ENCODE assay signal across 1 mouse cellular context in genomic region chr7:45509912-45510787, GRCm38 (mm10).
TF ChIP-seq lines count a peak whose summit lies in the region.

Gene Nucb1 (minus strand): TSS chr7:45510406.

TF ChIP-seq in CH12.LX, 34 proteins besides CTCF, POLR2A, EP300 and RAD21 (continued from another document):
- TF ChIP-seq POLR2AphosphoS2 (IDR thresholded peaks at IDR 0.05; ENCODE audit: low read depth, low read length) (no peak), ZKSCAN1 (IDR thresholded peaks at IDR 0.05; ENCODE audit: borderline replicate concordance, low read depth, low read length) (no peak), ZC3H11A (IDR thresholded peaks at IDR 0.05; ENCODE audit: low read depth, low read length) (no peak), SIN3A (IDR thresholded peaks at IDR 0.05; ENCODE audit: low read length) (peak; percentile 75), CHD2 (IDR thresholded peaks at IDR 0.05; ENCODE audit: low read length) (peak; percentile 89), TCF12 (IDR thresholded peaks at IDR 0.05; ENCODE audit: low read depth, low read length) (peak; percentile 81), MXI1 (IDR thresholded peaks at IDR 0.05; ENCODE audit: low read depth, low read length) (peak; percentile 63; the same call in 1 of the 2 replicates), KAT2A (IDR thresholded peaks at IDR 0.05; ENCODE audit: insufficient replicate concordance, low read length) (peak; percentile 88; the same call in 1 of the 2 replicates), IRF4 (IDR thresholded peaks at IDR 0.05; ENCODE audit: low read depth, low read length) (0 out of 2 replicates have a peak, but pooled peaks have one; percentile 20), ELF1 (IDR thresholded peaks at IDR 0.05; ENCODE audit: low read depth, low read length) (peak; percentile 86; the same call in 1 of the 2 replicates), ETS1 (conservative IDR thresholded peaks at IDR 0.05; ENCODE audit: low read depth, low read length) (no peak), USF2 (conservative IDR thresholded peaks at IDR 0.05; ENCODE audit: low read depth, low read length) (no peak), E2F4 (IDR thresholded peaks at IDR 0.05; ENCODE audit: insufficient replicate concordance, low read depth, low read length) (no peak), BHLHE40 (IDR thresholded peaks at IDR 0.05; ENCODE audit: low read depth, low read length) (no peak; the same call in none of the 2 replicates), NRF1 (IDR thresholded peaks at IDR 0.05; ENCODE audit: low read depth, low read length) (peak; percentile 47), MEF2A (IDR thresholded peaks at IDR 0.05; ENCODE audit: borderline replicate concordance, low read depth, low read length) (no peak), MAZ (IDR thresholded peaks at IDR 0.05; ENCODE audit: low read depth, low read length) (no peak), JUND (conservative IDR thresholded peaks at IDR 0.05; ENCODE audit: low read depth, low read length) (no peak), ZMIZ1 (IDR thresholded peaks at IDR 0.05; ENCODE audit: low read depth, low read length) (0 out of 2 replicates have a peak, but pooled peaks have one; percentile 63), CHD1 (IDR thresholded peaks at IDR 0.05; ENCODE audit: low read depth, low read length) (no peak)
